Mouse (Mus musculus): ENCODE measurements around the gene Ano6. TPM values are rescaled to one million over a fixed set of nuclear protein-coding genes. Genes with fewer than 3 reads are reported as not detected.

Ano6 gene
- polyA plus RNA-seq, 1 experiment = 63.1 TPM

DNA sequence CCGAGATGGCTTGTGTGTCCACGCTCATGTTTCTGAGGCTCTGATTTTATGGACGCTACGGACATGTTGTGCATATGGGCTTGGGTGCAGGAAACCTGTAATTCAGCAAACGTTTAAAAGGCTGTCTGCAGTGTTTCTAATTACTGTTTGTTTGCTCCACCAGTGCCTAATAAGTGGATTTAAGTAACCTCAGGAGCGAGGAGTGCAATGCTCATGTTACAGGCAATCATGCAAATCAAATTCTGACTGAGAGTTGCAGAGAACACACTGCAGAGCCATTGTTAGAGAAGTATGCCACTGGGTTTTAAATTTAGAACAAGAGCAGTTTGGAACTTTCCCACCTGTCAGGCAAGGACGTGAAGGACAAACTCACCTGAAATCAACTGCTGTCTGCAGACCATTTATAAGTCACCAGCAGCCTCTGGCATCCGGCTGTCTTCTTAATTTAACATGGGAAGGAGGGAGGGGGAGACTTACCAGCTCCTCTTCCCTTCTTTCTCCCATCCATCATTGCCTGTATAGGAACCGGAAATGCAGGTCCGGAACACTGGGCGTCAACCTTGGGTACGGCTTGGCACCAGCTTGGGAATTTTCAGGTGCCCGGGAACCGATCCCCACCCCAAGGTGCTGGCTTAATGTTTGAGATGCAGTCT, 39.0 kb downstream of the Ano6 start:
- 48% methylated on average over 14 of the region's 14 CpGs for WGBS
- Histone ChIP-seq H3K4me3 (replicated peaks; ENCODE audit: extremely low read depth, low read depth, low read length) (no peak overlapping the region), H3K4me1 (ENCODE audit: control insufficient read depth, insufficient read depth, low read length) (peaks cover 25% of the 10 kb centered on the region)
- TF ChIP-seq POLR2A (IDR thresholded peaks at IDR 0.05; ENCODE audit: borderline replicate concordance, extremely low read depth, low read depth, low read length) (no peak), CTCF (IDR thresholded peaks at IDR 0.05; ENCODE audit: insufficient read depth, low read length) (no peak)
- DNase-seq = no peak

DNA sequence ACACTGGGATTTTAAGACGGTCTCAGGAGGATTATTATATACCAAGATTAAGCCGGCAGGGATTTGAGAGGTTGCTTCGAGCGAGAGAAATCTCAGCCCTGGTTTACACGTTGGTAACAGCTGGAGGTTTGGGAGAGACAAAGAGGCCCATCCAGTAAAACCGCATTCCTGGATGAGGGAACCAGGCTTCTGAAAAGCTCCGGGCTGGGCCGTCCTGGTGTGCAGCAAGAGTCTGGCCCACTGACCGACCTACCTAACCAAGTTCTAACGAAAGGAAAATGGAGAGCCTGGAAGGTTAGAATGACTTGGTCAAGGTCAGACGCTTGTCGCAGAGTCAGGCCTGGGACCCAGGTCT, 39.5 kb downstream of the Ano6 start:
- 65% methylated on average over 12 of the region's 12 CpGs for WGBS
- TF ChIP-seq CTCF (IDR thresholded peaks at IDR 0.05; ENCODE audit: insufficient read depth, low read length) = no peak
- no peak for TF ChIP-seq POLR2A (IDR thresholded peaks at IDR 0.05; ENCODE audit: borderline replicate concordance, extremely low read depth, low read depth, low read length)
- Histone ChIP-seq H3K4me3 (replicated peaks; ENCODE audit: extremely low read depth, low read depth, low read length) (no peak overlapping the region), H3K4me1 (ENCODE audit: control insufficient read depth, insufficient read depth, low read length) (peaks cover 25% of the 10 kb centered on the region)
- DNase-seq = no peak

DNA sequence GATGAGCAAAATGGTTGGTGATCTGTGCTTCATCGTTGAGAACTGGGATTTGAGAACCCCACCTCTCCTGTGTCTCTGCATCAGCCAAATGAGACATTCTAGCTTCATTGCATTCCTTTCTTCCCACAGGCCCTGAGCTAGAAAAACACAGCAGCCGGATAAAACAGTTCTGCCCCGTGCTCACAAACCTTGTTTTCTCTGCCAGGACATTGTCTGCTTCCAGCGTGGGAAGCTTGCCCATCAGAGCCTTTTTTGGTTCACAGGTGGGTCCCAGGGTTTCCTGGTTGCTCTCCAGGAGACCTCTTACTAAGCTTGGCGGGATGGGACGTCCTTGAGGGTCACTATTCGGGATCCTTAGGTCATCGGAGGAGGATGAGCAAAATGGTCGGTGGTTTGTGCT, 42.6 kb downstream of the Ano6 start:
- Histone ChIP-seq H3K4me3 (replicated peaks; ENCODE audit: extremely low read depth, low read depth, low read length) (no peak overlapping the region), H3K4me1 (ENCODE audit: control insufficient read depth, insufficient read depth, low read length) (peaks cover 26% of the 10 kb centered on the region)
- 70% methylated on average over 9 of the region's 9 CpGs for WGBS
- TF ChIP-seq POLR2A (IDR thresholded peaks at IDR 0.05; ENCODE audit: borderline replicate concordance, extremely low read depth, low read depth, low read length) = no peak
- TF ChIP-seq CTCF (IDR thresholded peaks at IDR 0.05; ENCODE audit: insufficient read depth, low read length) = no peak
- no peak for DNase-seq

DNA sequence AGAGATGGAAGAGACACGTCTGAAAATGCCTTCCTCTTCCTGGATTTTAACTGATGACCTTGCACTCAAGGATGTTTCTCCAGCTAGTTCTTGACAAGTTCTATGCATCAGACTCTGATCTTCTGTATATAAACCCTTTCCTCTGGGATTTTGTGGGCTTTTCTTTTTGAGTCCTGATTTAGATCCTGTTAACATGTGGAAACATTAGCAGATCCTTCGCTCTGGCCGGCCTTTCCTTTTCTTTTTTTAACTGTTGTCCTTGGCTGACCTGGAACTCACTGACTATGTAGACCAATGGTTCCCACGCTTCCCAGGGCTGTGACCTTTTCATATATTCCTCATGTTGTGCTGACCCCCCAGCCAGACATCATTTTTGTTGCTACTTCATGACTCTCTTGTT, 45.4 kb downstream of the Ano6 start:
- Histone ChIP-seq H3K4me3 (replicated peaks; ENCODE audit: extremely low read depth, low read depth, low read length) (no peak overlapping the region), H3K4me1 (ENCODE audit: control insufficient read depth, insufficient read depth, low read length) (peaks cover 18% of the 10 kb centered on the region)
- WGBS = 33% methylated on average over 4 of the region's 4 CpGs
- TF ChIP-seq POLR2A (IDR thresholded peaks at IDR 0.05; ENCODE audit: borderline replicate concordance, extremely low read depth, low read depth, low read length) (no peak), CTCF (IDR thresholded peaks at IDR 0.05; ENCODE audit: insufficient read depth, low read length) (no peak)
- DNase-seq = no peak

DNA sequence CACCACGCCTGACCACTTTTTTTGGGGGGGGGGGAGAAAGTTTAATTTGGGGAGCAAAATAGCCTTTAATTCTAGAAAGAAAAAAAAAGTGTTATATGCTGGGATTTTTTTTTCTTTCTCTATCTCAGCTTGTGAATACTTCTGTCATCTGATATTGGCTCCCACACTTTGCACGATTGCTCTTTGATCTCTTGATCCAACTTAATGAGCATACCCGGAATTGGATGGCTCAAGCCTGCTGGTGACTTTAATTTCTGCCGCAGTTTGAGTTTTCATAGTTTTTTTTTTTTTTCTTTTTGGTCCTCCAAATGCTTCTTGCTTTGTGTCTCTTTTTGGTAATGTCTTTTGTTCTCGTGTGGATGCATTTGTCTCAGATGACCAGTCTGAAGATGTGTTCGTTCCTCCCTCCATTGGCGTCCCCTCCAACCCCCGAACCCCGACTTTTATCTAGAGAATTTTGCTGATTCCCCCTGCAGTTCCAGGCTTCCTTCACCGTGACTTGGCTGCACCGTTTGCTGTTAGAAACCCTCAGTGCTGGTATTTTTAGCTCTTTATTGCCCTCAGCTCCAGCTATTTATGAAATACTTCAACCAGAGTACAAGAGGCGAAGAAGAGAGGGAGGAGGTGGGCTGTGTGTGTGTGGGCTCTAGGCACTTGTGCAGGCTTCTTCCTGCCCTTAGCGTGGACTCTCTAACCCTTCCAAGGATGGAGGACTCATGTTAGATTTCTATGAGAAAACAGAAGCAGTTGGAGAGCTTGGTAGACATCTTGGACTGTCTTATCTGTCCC, 46.2 kb downstream of the Ano6 start:
- WGBS = 44% methylated on average over 13 of the region's 13 CpGs
- no peak overlapping the region for H3K4me3 ChIP-seq (replicated peaks; ENCODE audit: extremely low read depth, low read depth, low read length)
- H3K4me1 ChIP-seq (ENCODE audit: control insufficient read depth, insufficient read depth, low read length) = peaks cover 18% of the 10 kb centered on the region
- TF ChIP-seq CTCF (IDR thresholded peaks at IDR 0.05; ENCODE audit: insufficient read depth, low read length) (no peak), POLR2A (IDR thresholded peaks at IDR 0.05; ENCODE audit: borderline replicate concordance, extremely low read depth, low read depth, low read length) (no peak)
- DNase-seq = no peak

DNA sequence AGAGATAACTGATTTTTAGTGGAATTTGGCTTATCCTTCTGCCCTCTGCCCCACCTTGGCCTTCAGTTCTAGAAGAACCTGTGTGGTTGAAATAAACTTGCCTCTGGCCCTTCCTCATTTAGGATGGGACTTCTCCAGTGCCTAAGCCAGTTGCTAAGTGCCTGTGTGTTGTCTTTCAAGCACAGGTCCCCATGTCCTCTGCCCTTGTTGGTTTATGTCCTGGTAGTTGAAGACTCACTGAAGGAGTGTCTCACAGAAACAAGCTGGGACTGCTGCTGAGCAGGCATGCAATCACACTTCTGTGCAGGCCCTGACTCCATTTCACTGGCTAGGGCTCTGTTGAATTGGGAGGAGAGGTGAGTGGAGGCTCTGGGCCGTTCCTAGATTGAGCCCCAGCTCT, 46.9 kb downstream of the Ano6 start:
- WGBS = 42% methylated on average over 1 of the region's 1 CpGs
- no peak for TF ChIP-seq POLR2A (IDR thresholded peaks at IDR 0.05; ENCODE audit: borderline replicate concordance, extremely low read depth, low read depth, low read length)
- TF ChIP-seq CTCF (IDR thresholded peaks at IDR 0.05; ENCODE audit: insufficient read depth, low read length) = no peak
- DNase-seq = no peak
- Histone ChIP-seq H3K4me3 (replicated peaks; ENCODE audit: extremely low read depth, low read depth, low read length) (no peak overlapping the region), H3K4me1 (ENCODE audit: control insufficient read depth, insufficient read depth, low read length) (peaks cover 18% of the 10 kb centered on the region)

DNA sequence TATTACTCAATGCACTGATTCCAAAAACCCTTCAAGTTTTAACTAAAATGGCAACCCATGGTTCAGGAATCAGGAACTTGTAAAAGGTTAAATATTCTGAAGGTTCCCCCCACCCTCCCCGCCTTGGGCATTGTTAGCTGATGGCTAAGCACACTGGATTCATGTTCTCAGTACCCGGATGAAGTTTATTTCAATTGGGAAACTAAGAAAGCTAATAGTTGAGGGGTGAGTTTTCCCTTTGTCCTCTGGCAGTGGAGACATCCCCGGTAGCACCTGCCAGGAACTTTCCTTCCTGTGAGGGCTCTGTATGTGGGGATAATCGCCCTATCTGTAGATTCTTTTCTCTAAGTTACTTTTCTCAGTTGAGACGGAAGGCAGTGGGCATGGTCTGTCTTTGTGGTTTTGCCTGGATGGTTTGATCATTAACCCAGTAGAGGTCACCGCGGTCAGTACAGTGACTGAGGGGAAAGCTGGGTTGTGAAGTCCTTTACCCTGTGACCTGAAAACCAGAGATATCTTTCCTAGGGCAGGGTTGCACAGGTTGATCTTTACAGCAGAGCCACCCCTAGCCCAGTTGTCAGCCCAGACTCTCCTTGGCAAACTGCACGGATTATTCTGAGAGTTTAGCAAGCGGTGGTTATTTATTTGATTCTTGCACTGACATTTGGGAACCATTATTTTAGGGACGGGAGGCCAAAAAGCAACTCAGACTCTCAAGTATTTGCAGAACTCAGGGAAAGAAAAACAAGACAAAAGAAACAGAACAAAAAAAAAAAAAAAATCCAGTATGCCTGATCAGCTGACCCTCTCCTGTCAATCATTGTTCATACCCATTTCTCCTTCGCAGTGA, 47.8 kb downstream of the Ano6 start:
- TF ChIP-seq POLR2A (IDR thresholded peaks at IDR 0.05; ENCODE audit: borderline replicate concordance, extremely low read depth, low read depth, low read length) (no peak), CTCF (IDR thresholded peaks at IDR 0.05; ENCODE audit: insufficient read depth, low read length) (no peak)
- 45% methylated on average over 11 of the region's 11 CpGs for WGBS
- H3K4me1 ChIP-seq (ENCODE audit: control insufficient read depth, insufficient read depth, low read length) = peaks cover 18% of the 10 kb centered on the region
- H3K4me3 ChIP-seq (replicated peaks; ENCODE audit: extremely low read depth, low read depth, low read length) = no peak overlapping the region
- DNase-seq = no peak

DNA sequence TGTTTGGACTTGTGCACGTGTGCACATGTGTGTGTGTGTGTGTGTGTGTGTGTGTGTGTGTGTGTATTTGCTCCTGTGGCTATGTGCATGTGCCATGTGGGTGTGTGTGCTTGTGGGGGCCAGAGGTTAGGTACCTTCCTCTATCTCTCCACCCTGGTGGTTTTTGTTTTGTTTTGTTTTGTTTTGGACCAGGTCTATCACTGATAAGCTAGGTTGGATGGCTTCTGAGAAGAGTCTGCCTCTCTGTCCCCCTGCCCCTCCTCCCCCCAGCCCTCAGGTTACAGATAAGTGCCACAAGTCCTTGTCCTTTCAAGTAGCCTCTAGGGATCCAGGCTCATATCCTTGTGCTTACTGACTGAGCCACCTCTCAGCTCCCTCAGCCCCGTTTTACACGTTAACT, 49.1 kb downstream of the Ano6 start:
- no peak overlapping the region for H3K4me3 ChIP-seq (replicated peaks; ENCODE audit: extremely low read depth, low read depth, low read length)
- DNase-seq = no peak
- 77% methylated on average over 3 of the region's 3 CpGs for WGBS

DNA sequence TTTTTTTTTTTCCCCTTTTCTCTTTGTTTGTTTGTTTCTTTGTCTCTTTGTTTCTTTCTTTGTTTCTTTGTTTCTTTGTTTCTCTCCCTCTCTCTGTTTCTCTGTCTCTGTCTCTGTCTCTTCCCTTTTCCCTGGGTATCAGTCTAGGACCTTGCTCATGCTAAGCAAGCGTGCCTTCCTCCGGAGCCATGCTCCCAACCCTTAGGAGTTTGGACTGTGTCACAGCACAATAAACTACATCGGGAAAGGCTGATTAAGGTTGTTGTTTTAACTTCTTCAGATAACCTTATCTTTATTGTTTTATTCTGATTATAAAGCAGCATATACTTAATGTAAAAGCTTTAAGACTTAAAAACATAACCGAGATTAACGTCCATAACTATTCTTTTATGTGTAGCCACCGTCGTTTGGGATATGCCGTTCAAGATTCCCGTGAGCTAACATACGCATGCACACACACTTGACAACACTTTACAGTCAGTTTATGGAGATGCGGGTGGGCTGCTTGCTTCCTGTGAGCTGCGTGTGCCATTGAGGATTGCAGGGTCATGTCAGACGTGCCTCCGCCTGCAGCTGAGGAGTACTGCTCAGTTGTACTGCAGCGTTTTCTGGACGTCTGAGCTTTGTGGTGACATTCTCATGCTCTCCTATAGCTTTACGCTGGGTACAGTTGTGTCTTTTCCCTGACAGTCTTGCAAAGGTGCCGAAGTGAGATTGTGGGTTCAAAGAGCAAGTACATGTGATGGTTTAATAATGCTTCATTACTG, 52.7 kb downstream of the Ano6 start:
- TF ChIP-seq POLR2A (IDR thresholded peaks at IDR 0.05; ENCODE audit: borderline replicate concordance, extremely low read depth, low read depth, low read length) (no peak), CTCF (IDR thresholded peaks at IDR 0.05; ENCODE audit: insufficient read depth, low read length) (no peak)
- 71% methylated on average over 18 of the region's 18 CpGs for WGBS
- no peak overlapping the region for H3K4me3 ChIP-seq (replicated peaks; ENCODE audit: extremely low read depth, low read depth, low read length)
- H3K4me1 ChIP-seq (ENCODE audit: control insufficient read depth, insufficient read depth, low read length) = peaks cover 11% of the 10 kb centered on the region
- DNase-seq = no peak

More for the DNA sequence above, 49.1 kb downstream of the Ano6 start:
- H3K4me1 ChIP-seq (ENCODE audit: control insufficient read depth, insufficient read depth, low read length) = peaks cover 18% of the 10 kb centered on the region
- no peak for TF ChIP-seq POLR2A (IDR thresholded peaks at IDR 0.05; ENCODE audit: borderline replicate concordance, extremely low read depth, low read depth, low read length)
- TF ChIP-seq CTCF (IDR thresholded peaks at IDR 0.05; ENCODE audit: insufficient read depth, low read length) = no peak
